Mouse (Mus musculus) C2C12 (cell line): ENCODE results near the gene Gss. TPM values are rescaled to one million over a fixed set of nuclear protein-coding genes. Genes with fewer than 3 reads are reported as not detected.

Experiments used
- H3K27me3 ChIP-seq: one replicate; pipeline ENCODE4 v1.6.1; 2011; ENCODE audit not compliant: control insufficient read depth, insufficient read depth, insufficient read length
- H3K36me3 ChIP-seq: one replicate; pipeline ENCODE4 v1.6.1; 2011; ENCODE audit not compliant: control insufficient read depth, insufficient read depth
- H3K4me3 ChIP-seq: one replicate; pipeline ENCODE4 v1.5.1; 2011; ENCODE audit warnings: mild to moderate bottlenecking, control low read depth; ENCODE audit not compliant: poor library complexity, insufficient read depth, severe bottlenecking
- H3K79me2 ChIP-seq: one replicate; pipeline ENCODE4 v1.6.1; 2011; ENCODE audit not compliant: control insufficient read depth, insufficient read depth
- H3K79me3 ChIP-seq: one replicate; pipeline ENCODE4 v1.6.1; 2011; ENCODE audit warnings: low read depth, control low read depth
- H3ac ChIP-seq: one replicate; pipeline ENCODE3; 2011; ENCODE audit warnings: low read depth; ENCODE audit not compliant: control insufficient read depth, insufficient read length
- CEBPB ChIP-seq: IDR thresholded peaks from one replicate; pipeline ENCODE4 v1.6.1; 2011; ENCODE audit warnings: low read depth, mild to moderate bottlenecking, control low read depth, moderate library complexity
- CTCF ChIP-seq: IDR thresholded peaks from one replicate; pipeline ENCODE4 v1.5.1; 2011; ENCODE audit not compliant: control insufficient read depth, insufficient read depth, insufficient read length
- FOSL1 ChIP-seq: IDR thresholded peaks from one replicate; pipeline ENCODE4 v1.8.0; 2011; ENCODE audit warnings: mild to moderate bottlenecking, low read length; ENCODE audit not compliant: poor library complexity, insufficient read depth, severe bottlenecking
- MAX ChIP-seq: IDR thresholded peaks from one replicate; pipeline ENCODE4 v1.6.1; 2011; ENCODE audit warnings: mild to moderate bottlenecking, control low read depth
- MYOD1 ChIP-seq: IDR thresholded peaks from one replicate; pipeline ENCODE4 v1.6.1; 2011; ENCODE audit warnings: low read depth; ENCODE audit not compliant: control insufficient read depth, insufficient read length
- MYOG ChIP-seq: IDR thresholded peaks from one replicate; pipeline ENCODE4 v1.6.1; 2011; ENCODE audit not compliant: control insufficient read depth, insufficient read length; ENCODE audit errors: extremely low read depth
- USF1 ChIP-seq: IDR thresholded peaks from one replicate; pipeline ENCODE4 v1.6.1; 2011; ENCODE audit warnings: low read depth, mild to moderate bottlenecking, control low read depth, moderate library complexity
- polyA plus RNA-seq: library from polyadenylated mRNA; unstranded; fragments of >200 nt; fragmentation: generic; extraction: Trizol; gene quantifications from one replicate; pipeline ENCODE4 v1.2.1, GENCODE M21; 2012; ENCODE audit warnings: missing spikeins

Gene Gss
- polyA plus RNA-seq, 1 experiment, result 39.4 TPM

- no peaks in the 10 kb centered on the region for H3K79me2 ChIP-seq
- no peaks in the 10 kb centered on the region for H3K79me3 ChIP-seq
- TF ChIP-seq USF1 (no peak), MYOG (no peak), MAX (no peak), MYOD1 (no peak), FOSL1 (no peak), CEBPB (no peak), CTCF (no peak)
- H3K36me3 ChIP-seq, result no peaks in the 10 kb centered on the region
- H3K4me3 ChIP-seq, result no peak overlapping the region
- H3K27me3 ChIP-seq, result no peaks in the 10 kb centered on the region
- H3ac ChIP-seq, result no peak overlapping the region
Measured at GRCm38 (mm10) chr2:155527367-155527766, 65.2 kb downstream of the Gss start.

- no peaks in the 10 kb centered on the region for H3K79me2 ChIP-seq
- no peak overlapping the region for H3K4me3 ChIP-seq
- TF ChIP-seq CTCF (no peak), MYOD1 (peak; percentile 61), CEBPB (peak; percentile 21), FOSL1 (no peak), MYOG (no peak), USF1 (no peak)
Measured at GRCm38 (mm10) chr2:155524378-155524777, 68.2 kb downstream of the Gss start.

GRCm38 (mm10) chr2:155523706-155524105 lies 68.9 kb downstream of the Gss start:
- Histone ChIP-seq H3K79me3 (no peaks in the 10 kb centered on the region), H3ac (no peak overlapping the region), H3K36me3 (no peaks in the 10 kb centered on the region), H3K4me3 (no peak overlapping the region), H3K79me2 (no peaks in the 10 kb centered on the region), H3K27me3 (no peaks in the 10 kb centered on the region)
- TF ChIP-seq CEBPB (no peak), MYOG (no peak), MYOD1 (no peak), USF1 (no peak), FOSL1 (no peak), MAX (no peak), CTCF (no peak)

More at GRCm38 (mm10) chr2:155524378-155524777, 68.2 kb downstream of the Gss start:
- Histone ChIP-seq H3ac (no peak overlapping the region), H3K79me3 (no peaks in the 10 kb centered on the region), H3K36me3 (no peaks in the 10 kb centered on the region), H3K27me3 (no peaks in the 10 kb centered on the region)

- no peaks in the 10 kb centered on the region for H3K79me3 ChIP-seq
- H3K27me3 ChIP-seq, result no peaks in the 10 kb centered on the region
- no peaks in the 10 kb centered on the region for H3K36me3 ChIP-seq
- H3K4me3 ChIP-seq, result peak overlapping the region; percentile 41
- no peak for TF ChIP-seq MYOD1
- no peak for TF ChIP-seq CTCF
- no peak for TF ChIP-seq CEBPB
- no peak for TF ChIP-seq MYOG
- no peak for TF ChIP-seq FOSL1
- TF ChIP-seq USF1, result no peak
- TF ChIP-seq MAX, result no peak
- H3K79me2 ChIP-seq, result no peaks in the 10 kb centered on the region
- peak overlapping the region; percentile 8 for H3ac ChIP-seq
Measured at GRCm38 (mm10) chr2:155518531-155519270, 73.9 kb downstream of the Gss start.

- Histone ChIP-seq H3K4me3 (peak within 1 kb of the TSS; percentile 41), H3K27me3 (no peaks in the 10 kb centered on the region), H3K36me3 (no peaks in the 10 kb centered on the region), H3ac (peak within 1 kb of the TSS; percentile 8), H3K79me3 (no peaks in the 10 kb centered on the region), H3K79me2 (no peaks in the 10 kb centered on the region)
- peak; percentile 83 for TF ChIP-seq CTCF
- peak; percentile 63 for TF ChIP-seq CEBPB
- no peak for TF ChIP-seq USF1
Measured at GRCm38 (mm10) chr2:155517455-155518423, 74.9 kb downstream of the Gss start, which contains the start of the genes Acss2 and Ggt7. Gene Acss2 (plus strand): TSS chr2:155517948. Gene Ggt7 (minus strand): TSS chr2:155518237.

- no peaks in the 10 kb centered on the region for H3K36me3 ChIP-seq
- H3K79me2 ChIP-seq, result no peaks in the 10 kb centered on the region
- no peak overlapping the region for H3ac ChIP-seq
- no peaks in the 10 kb centered on the region for H3K27me3 ChIP-seq
- H3K79me3 ChIP-seq, result no peaks in the 10 kb centered on the region
- no peak overlapping the region for H3K4me3 ChIP-seq
- no peak for TF ChIP-seq MAX
- no peak for TF ChIP-seq MYOG
- TF ChIP-seq CEBPB, result no peak
- no peak for TF ChIP-seq USF1
- TF ChIP-seq FOSL1, result no peak
- no peak for TF ChIP-seq MYOD1
- TF ChIP-seq CTCF, result no peak
Measured at GRCm38 (mm10) chr2:155515941-155516340, 76.7 kb downstream of the Gss start.
